11 mouse cellular contexts compared by ENCODE assay signal in genomic region chr5:66996124-66996523, GRCm38 (mm10).
A peak's percentile ranks its signal among the peaks of the same experiment; 100 is the strongest.
DNase-seq lines count a peak whose midpoint lies in the region; ATAC-seq lines count a peak whose summit lies in the region.
"Had no signal": no experiment of that assay in that cellular context is flagged by ENCODE, and none has a peak within 500 bp of the region (broad histone marks: within the 10 kb centered on the region; RNA-seq: fewer than 3 reads in every experiment).

No protein-coding gene starts in this region.

- no peaks in the 10 kb centered on the region for H3K27me3 ChIP-seq in forebrain, embryonic 11.5 days (ENCODE audit: control insufficient read depth, insufficient read depth, low read length)
- peaks cover 4% of the 10 kb centered on the region; the same call in 1 of the 2 replicates for H3K27me3 ChIP-seq in forebrain, embryonic 12.5 days
- peaks cover 25% of the 10 kb centered on the region for H3K27me3 ChIP-seq in midbrain, embryonic 10.5 days (ENCODE audit: low read depth, poor library complexity, severe bottlenecking)
- H3K27me3 ChIP-seq in midbrain, embryonic 15.5 days (replicated peaks), result no peaks in the 10 kb centered on the region
- H3K27me3 ChIP-seq in embryonic facial prominence, embryonic 12.5 days, result no peaks in the 10 kb centered on the region
- H3K27me3 ChIP-seq: CH12.LX had no signal

- peaks cover 6% of the 10 kb centered on the region; the same call in 1 of the 2 replicates for H3K4me1 ChIP-seq in forebrain, embryonic 11.5 days (replicated peaks; ENCODE audit: control insufficient read depth, insufficient read depth, low read length)
- peaks cover 30% of the 10 kb centered on the region for H3K4me1 ChIP-seq in forebrain, embryonic 12.5 days
- peaks cover 30% of the 10 kb centered on the region for H3K4me1 ChIP-seq in midbrain, embryonic 10.5 days
- peaks cover 22% of the 10 kb centered on the region for H3K4me1 ChIP-seq in midbrain, embryonic 15.5 days
- peaks cover 38% of the 10 kb centered on the region for H3K4me1 ChIP-seq in embryonic facial prominence, embryonic 12.5 days
- H3K4me1 ChIP-seq: liver, embryonic 13.5 days had no signal

- no peak overlapping the region for H3K4me2 ChIP-seq in forebrain, embryonic 11.5 days (ENCODE audit: low read depth, low read length, severe bottlenecking)
- no peak overlapping the region for H3K4me2 ChIP-seq in forebrain, embryonic 12.5 days
- H3K4me2 ChIP-seq in midbrain, embryonic 15.5 days, result no peak overlapping the region
- no peak overlapping the region for H3K4me2 ChIP-seq in embryonic facial prominence, embryonic 12.5 days (replicated peaks)

- ATAC-seq in forebrain, embryonic 11.5 days (replicated peaks; ENCODE audit: low FRiP score), result no peak
- ATAC-seq in forebrain, embryonic 12.5 days (ENCODE audit: low FRiP score), result no peak
- ATAC-seq in midbrain, embryonic 15.5 days (replicated peaks), result no peak
- ATAC-seq in embryonic facial prominence, embryonic 12.5 days (ENCODE audit: insufficient number of reproducible peaks, insufficient read depth, low FRiP score, low TSS enrichment), result no peak

- no peak overlapping the region for H3K27ac ChIP-seq in forebrain, embryonic 11.5 days (ENCODE audit: low read depth, low read length)
- H3K27ac ChIP-seq in forebrain, embryonic 12.5 days, result no peak overlapping the region
- peak overlapping the region; percentile 83 for H3K27ac ChIP-seq in midbrain, embryonic 10.5 days (replicated peaks)
- H3K27ac ChIP-seq in midbrain, embryonic 15.5 days, result no peak overlapping the region
- peak overlapping the region; percentile 69; the same call in 1 of the 2 replicates for H3K27ac ChIP-seq in embryonic facial prominence, embryonic 12.5 days
- H3K27ac ChIP-seq: liver, embryonic 13.5 days had no signal

- H3K36me3 ChIP-seq in forebrain, embryonic 11.5 days (ENCODE audit: control insufficient read depth, insufficient read depth, low read length), result no peaks in the 10 kb centered on the region
- peaks cover 6% of the 10 kb centered on the region; the same call in 1 of the 2 replicates for H3K36me3 ChIP-seq in forebrain, embryonic 12.5 days (replicated peaks)
- H3K36me3 ChIP-seq in midbrain, embryonic 10.5 days, result peaks cover 8% of the 10 kb centered on the region; the same call in 1 of the 2 replicates
- no peaks in the 10 kb centered on the region for H3K36me3 ChIP-seq in midbrain, embryonic 15.5 days (replicated peaks)
- H3K36me3 ChIP-seq in embryonic facial prominence, embryonic 12.5 days, result 0 out of 2 replicates have a peak, but pooled peaks cover 6% of the 10 kb centered on the region
- H3K36me3 ChIP-seq: heart, embryonic 12.5 days; liver, embryonic 13.5 days had no signal

- DNase-seq in forebrain, embryonic 11.5 days (ENCODE audit: low spot score), result no peak
- peak; percentile 36 for DNase-seq in midbrain, embryonic 10.5 days (ENCODE audit: low spot score)
- DNase-seq in retina, postnatal 1 day, result peak; percentile 18
- no peak for DNase-seq in cerebellum, postnatal 25 days
- no peak for DNase-seq in kidney, adult 8-10 months
- DNase-seq: liver, embryonic 13.5 days had no signal

- WGBS in forebrain, embryonic 11.5 days, result 9% methylated on average over 3 of the region's 3 CpGs
- 11% methylated on average over 3 of the region's 3 CpGs for WGBS in forebrain, embryonic 12.5 days
- 7% methylated on average over 3 of the region's 3 CpGs for WGBS in midbrain, embryonic 10.5 days
- WGBS in midbrain, embryonic 15.5 days, result 12% methylated on average over 3 of the region's 3 CpGs
- WGBS in embryonic facial prominence, embryonic 12.5 days, result 7% methylated on average over 3 of the region's 3 CpGs

- H3K9me3 ChIP-seq in forebrain, embryonic 11.5 days (ENCODE audit: control insufficient read depth, low read length), result no peaks in the 10 kb centered on the region
- H3K9me3 ChIP-seq in forebrain, embryonic 12.5 days, result no peaks in the 10 kb centered on the region
- H3K9me3 ChIP-seq in midbrain, embryonic 10.5 days (replicated peaks), result no peaks in the 10 kb centered on the region
- no peaks in the 10 kb centered on the region for H3K9me3 ChIP-seq in midbrain, embryonic 15.5 days
- H3K9me3 ChIP-seq in embryonic facial prominence, embryonic 12.5 days, result no peaks in the 10 kb centered on the region
- H3K9me3 ChIP-seq: heart, embryonic 12.5 days; liver, embryonic 13.5 days had no signal

- H3K4me3 ChIP-seq in forebrain, embryonic 11.5 days (ENCODE audit: low read depth, low read length), result no peak overlapping the region
- H3K4me3 ChIP-seq in forebrain, embryonic 12.5 days (replicated peaks), result no peak overlapping the region
- no peak overlapping the region for H3K4me3 ChIP-seq in midbrain, embryonic 10.5 days
- no peak overlapping the region for H3K4me3 ChIP-seq in midbrain, embryonic 15.5 days
- no peak overlapping the region for H3K4me3 ChIP-seq in embryonic facial prominence, embryonic 12.5 days

- 0 out of 2 replicates have a peak overlapping the region, but pooled peaks have one; percentile 4 for H3K9ac ChIP-seq in forebrain, embryonic 11.5 days (ENCODE audit: low read length)
- H3K9ac ChIP-seq in forebrain, embryonic 12.5 days, result no peak overlapping the region
- no peak overlapping the region for H3K9ac ChIP-seq in midbrain, embryonic 15.5 days
- no peak overlapping the region for H3K9ac ChIP-seq in embryonic facial prominence, embryonic 12.5 days
- H3K9ac ChIP-seq: liver, embryonic 13.5 days had no signal

Comparison
In these comparisons a context has a peak if more than half of its experiments do, and no peak if none do; other contexts are left out.
1. H3K27ac ChIP-seq: peak in midbrain, embryonic 10.5 days (single experiment) and embryonic facial prominence, embryonic 12.5 days (single experiment); none in forebrain, embryonic 11.5 days (single experiment), forebrain, embryonic 12.5 days (single experiment) and midbrain, embryonic 15.5 days (single experiment).
2. DNase-seq: peak in midbrain, embryonic 10.5 days (single experiment) and retina, postnatal 1 day (single experiment); none in forebrain, embryonic 11.5 days (single experiment), cerebellum, postnatal 25 days (0 of 2) and kidney, adult 8-10 months (0 of 2).